Mouse (Mus musculus): ENCODE measurements around the gene Arhgap31.

The Arhgap31 gene

DNA sequence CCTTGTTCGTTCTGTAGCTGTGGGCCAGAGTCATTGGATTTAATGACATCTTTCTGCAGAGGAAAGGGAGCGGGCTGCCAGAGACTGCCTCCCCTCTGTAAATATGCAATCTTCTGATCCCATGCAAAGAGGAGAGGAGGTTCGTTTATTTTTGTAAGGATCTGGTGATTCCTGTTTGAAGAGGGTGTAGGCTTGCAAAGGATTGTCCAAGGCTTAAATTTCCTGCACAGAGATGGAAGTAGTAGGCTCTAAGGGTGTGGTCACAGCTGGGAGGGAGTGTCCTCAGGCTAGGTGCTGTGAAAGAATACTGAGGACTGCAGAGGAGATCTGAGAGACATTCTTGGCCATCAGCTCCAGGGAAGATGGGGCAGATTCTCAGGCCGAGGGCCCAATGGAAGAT, 58.8 kb downstream of the Arhgap31 start:
- 0 out of 2 replicates have a peak, but pooled peaks have one; percentile 10 for ATAC-seq (ENCODE audit: insufficient number of reproducible peaks, low FRiP score, low TSS enrichment)

DNA sequence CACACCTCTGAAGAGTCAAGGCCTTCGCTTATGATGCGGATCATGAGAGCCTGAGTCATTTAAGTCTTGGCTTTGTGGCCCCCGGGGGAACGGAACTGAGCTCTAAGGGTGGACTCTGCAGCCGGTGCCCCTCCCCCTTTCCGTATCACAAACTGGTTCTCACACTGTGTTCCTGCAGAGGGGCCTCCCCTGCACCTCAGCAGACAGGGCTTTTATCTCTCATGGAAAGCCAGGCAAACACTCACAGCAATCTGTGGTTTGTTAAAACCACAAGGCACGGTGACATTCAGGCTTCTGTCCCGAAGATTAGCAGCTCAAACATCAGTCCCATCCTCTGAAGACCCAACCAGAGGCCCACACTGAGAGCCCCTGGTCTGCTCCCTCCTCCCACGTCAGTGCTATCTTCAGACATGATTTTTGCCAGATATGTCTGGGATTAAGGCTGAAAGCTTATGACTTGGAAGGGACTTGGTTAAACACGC, 59.6 kb downstream of the Arhgap31 start:
- no peak for ATAC-seq (ENCODE audit: insufficient number of reproducible peaks, low FRiP score, low TSS enrichment)

DNA sequence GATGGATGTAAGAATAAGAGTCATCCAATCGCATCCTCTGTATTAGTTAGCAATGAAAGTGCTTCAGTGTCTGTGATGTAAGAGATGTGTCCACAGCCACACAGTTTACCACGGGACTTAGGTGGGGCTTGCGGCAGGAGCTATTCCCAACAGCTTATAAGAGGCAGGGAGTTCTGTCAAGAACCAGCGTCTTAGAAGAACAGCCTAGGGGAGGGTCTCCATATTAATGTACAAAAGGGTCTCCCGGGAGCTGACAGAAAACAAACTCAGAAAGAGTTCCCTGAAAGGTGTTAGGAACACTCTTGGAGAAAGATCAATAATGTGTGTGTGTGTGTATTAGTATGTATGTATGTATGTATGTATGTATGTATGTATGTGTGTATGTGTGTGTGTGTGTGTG, 60.4 kb downstream of the Arhgap31 start:
- no peak for ATAC-seq (ENCODE audit: insufficient number of reproducible peaks, low FRiP score, low TSS enrichment)

DNA sequence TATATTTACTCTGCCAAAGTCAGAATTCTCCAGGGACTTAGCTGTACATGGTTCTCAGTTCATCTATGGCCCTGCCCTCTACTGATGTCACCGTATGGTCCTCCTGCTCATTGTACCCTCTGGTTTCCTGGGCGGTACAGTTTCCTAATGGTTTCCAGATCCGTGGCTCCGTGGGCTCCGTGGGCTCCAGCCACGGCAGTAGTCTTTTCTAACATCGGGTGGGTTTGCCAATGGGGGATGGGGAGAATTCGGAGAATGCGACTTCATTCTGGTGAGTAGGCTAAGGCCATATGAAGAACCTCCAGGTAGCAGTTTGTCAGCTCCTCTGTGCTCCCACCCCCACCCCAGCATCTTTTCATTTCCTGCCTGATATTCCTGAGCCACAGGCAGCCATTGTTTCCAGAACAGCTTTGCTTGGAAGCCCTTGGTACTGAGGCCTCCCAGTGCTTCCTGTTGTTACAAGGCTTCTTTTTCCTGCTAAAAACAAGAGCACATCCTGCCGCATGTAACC, 61.3 kb downstream of the Arhgap31 start:
- no peak for ATAC-seq (ENCODE audit: insufficient number of reproducible peaks, low FRiP score, low TSS enrichment)

DNA sequence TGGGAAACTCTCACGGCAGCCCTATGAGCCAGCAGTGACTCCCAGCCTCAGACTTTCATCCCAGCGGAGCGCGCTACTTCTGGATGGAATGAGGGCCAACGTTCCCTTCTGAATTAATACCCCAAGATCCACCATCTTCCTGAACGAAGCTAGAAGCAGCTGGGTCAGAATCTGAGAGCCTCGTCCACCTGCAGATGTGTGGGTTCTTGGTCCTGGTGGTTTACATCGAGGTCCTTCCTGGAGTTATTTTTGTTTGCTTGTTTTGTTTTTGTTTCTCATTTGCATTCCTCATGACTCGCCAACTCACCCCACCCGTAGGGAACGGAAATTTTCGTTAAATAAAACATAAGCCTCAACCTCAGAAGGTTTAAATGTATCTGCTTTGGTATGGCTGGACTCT, 61.8 kb downstream of the Arhgap31 start:
- ATAC-seq (ENCODE audit: insufficient number of reproducible peaks, low FRiP score, low TSS enrichment) = no peak

DNA sequence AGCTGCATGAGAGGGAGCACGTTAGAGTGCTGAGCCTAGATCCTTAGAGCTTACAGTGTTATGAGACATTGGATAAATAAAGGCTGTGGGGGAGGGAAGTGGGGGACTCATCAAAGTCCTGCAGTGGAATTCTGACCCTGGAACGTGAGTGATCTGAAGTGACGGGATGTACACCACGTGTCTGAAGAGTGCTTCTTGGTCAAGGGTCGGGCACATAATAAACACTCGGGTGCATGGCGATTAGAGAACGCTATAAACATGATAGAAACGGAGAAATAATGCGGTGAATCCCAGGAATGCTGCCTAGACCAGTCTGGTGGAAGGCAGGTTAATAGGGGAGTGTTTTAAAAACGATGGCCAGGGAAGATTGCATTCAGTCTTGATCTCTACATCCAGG, 63.6 kb downstream of the Arhgap31 start:
- ATAC-seq (ENCODE audit: insufficient number of reproducible peaks, low FRiP score, low TSS enrichment) = no peak

DNA sequence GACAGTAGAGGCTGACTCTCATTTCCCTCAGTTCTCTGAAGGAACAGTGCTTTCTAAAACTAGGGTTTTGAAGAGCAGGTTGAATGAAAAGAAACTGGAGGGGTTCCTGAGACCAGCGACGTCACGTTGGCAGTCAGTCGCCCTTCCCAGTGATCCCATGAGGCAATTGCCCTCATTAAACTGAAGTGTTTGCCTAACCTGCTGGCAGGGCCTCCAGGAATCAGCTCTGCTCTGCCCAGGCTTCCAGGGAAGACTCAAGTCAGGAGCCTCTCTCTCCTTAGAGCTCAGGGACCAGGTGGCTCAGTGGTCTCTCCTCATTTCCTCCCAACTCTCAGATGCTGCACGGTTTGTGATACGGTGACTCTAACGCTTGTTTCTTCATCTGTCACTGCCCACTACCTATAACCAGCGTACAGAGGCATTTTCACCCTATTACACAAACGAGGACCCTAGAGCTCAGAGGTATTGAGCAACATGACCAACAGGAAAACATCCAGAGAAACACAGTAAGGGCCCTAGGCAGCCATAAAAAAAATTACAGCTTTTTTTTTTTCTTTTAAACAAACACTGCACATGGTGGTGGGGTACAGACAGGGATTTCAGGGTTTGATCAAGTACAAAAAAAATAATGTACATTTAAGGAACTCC, 64.2 kb downstream of the Arhgap31 start:
- no peak for ATAC-seq (ENCODE audit: insufficient number of reproducible peaks, low FRiP score, low TSS enrichment)

DNA sequence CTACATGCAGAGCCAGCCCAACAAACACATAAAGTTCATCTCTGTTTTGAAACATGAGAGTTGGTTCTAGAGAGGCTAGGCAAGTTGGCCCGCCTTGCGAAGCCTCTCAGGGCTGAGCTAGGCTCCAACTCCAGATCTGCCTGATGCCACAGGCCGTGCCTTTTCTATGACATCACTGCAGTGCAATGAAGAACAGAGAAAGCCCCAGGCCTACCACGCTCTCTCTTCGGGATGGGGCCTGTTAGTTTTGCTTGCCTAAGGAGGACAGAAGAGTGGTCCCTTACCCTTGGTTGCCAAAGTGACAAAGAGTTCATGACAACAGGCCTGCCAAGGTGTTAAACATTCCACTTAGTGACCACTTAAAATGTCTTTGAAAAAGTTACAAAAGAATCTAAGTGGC, 64.9 kb downstream of the Arhgap31 start:
- ATAC-seq (ENCODE audit: insufficient number of reproducible peaks, low FRiP score, low TSS enrichment) = no peak

DNA sequence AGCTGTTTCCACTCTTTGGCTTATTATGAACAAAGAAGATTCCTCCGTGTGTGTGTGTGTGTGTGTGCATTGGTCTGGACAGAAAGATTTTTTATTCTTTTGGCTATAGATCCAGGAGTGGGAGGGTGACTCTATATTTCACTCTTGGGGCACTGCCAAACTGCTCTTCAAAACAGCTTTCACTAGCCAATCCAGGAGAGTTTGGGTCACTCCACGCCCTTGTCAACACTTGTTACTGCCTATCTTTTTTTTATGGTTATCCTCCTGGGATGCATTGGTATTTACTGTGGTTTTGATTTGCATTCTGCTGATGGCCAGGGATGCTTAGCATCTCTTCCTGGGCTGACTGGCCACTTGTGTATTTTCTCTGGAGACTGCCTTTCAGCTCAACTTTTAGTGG, 68.6 kb downstream of the Arhgap31 start:
- ATAC-seq (ENCODE audit: insufficient number of reproducible peaks, low FRiP score, low TSS enrichment) = no peak

DNA sequence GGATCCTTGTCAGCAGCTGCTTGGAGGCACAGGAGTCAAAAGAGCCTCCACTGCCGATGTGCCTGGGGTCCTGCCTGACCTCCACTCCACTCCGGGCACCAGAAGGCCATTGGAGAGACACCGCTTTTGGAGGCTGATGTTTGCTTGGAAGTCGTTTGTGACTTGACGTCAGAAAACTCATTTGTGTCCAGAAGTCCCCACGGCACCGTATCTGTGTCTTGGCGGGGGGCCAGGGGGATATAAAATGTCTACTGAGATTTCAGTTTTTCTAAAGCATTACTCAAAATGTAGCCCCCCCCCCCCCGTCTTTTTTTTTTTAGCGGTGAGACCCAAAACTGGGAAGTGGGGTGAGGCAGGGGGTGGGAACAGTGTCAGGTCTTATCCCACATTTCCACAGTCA, 76.0 kb downstream of the Arhgap31 start:
- no peak for ATAC-seq (ENCODE audit: insufficient number of reproducible peaks, low FRiP score, low TSS enrichment)

DNA sequence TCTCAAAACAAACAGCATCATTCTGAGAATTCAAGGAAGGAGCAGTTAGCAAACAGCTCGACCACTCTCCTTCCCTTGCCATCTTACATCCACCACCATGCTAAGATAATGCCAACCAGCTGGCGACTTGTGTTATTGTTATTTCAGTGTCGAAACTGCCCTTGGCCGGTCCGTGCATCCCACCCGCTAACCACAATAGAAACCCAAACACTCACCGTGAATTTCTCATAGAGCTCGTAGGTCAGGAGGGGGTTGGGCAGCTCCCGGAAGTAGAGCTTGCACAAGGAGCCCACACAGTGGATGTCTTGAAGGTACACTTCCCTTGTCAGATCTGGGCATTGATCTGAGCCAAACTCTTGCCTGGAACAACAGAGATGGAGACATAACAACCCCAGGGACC, 76.4 kb downstream of the Arhgap31 start:
- ATAC-seq (ENCODE audit: insufficient number of reproducible peaks, low FRiP score, low TSS enrichment) = no peak

DNA sequence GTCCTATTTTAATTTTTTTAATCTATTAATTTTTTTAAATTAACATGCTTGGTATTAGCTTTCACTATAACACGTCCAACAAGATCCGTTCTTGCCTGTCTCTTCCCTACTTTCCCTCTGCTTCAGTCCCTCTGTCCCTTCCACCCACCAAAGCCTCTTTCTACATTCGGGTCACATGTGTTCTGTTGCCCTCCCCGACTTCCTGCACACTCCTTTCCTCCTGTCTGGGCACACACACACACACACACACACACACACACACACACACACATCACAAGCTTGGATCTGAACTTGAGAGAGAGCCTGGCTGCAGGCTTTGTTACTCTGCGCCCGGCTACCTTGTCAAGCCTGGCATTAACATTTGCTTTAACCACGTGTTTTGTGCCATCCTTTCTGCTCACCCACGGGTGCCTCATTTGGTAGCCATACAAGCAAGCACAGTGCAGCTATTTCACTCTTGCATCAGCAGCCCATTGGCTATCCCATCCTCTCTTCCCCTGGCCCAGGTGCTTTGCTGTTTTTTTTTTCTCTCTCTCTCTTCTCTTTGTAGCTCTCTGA, 77.2 kb downstream of the Arhgap31 start:
- ATAC-seq (ENCODE audit: insufficient number of reproducible peaks, low FRiP score, low TSS enrichment) = no peak

DNA sequence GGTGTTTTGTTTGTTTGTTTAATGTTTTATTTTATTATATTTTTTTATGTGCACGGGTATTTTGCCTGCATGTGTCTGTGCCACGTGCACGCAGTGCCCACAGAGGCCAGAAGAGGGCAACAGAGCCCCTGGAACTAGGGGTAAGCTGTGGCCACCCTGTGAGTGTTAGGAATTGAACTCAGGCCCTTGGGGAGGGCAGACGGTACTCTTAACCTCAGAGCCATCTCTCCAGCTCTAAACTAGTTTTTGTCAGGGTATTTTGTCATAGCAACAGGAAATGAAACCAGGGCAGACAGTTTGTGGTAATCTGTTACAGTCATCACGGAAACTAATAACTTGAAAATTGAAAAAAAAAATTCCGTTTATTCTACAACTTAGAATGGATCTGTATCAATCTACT, 80.9 kb downstream of the Arhgap31 start:
- no peak for ATAC-seq (ENCODE audit: insufficient number of reproducible peaks, low FRiP score, low TSS enrichment)

DNA sequence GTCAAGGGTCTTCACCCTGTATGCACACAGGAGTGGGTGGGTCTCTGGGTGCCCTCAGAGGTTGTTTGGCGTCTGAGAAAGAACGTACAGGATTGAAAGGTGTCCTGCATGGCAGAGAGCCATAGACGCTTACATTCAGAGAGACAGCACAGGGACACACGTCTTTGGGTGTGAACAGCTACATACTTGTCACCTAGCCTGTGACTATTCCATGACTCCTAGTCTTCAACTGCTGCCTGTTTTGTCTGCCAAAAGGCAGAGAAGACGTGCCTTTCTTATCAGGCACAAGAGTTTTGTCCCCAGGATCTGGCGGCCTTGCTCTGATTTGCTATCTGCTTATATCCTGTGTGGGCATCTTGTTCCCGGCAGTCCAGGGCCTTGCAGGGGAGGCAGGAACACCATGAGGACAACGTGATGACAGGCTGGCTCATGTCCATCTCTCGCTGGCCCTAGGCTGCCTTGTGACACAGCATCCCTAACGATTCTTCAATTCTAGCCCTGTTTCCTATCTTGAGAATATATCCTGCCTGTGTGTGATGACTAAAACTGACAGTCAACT, 87.2 kb downstream of the Arhgap31 start:
- ATAC-seq (ENCODE audit: insufficient number of reproducible peaks, low FRiP score, low TSS enrichment) = no peak

DNA sequence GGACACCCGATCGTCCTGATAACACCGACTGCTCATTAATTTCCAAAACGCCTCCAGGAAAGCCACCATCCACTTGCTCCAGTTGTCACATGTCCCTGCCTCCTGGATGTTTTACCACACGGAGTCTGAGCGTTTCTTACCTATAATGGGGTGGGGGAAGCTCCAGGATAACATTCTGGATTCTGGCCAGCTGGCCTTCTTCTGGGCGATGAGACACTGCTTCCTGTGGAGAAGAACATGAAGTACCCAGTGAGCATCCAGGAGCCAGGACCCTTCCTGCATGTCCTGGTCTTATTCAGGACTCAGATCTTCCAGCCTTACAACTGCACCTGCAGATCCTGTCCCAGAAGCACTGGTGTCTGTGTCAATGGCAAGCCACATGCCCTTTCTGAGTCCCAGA, 87.7 kb downstream of the Arhgap31 start:
- no peak for ATAC-seq (ENCODE audit: insufficient number of reproducible peaks, low FRiP score, low TSS enrichment)

DNA sequence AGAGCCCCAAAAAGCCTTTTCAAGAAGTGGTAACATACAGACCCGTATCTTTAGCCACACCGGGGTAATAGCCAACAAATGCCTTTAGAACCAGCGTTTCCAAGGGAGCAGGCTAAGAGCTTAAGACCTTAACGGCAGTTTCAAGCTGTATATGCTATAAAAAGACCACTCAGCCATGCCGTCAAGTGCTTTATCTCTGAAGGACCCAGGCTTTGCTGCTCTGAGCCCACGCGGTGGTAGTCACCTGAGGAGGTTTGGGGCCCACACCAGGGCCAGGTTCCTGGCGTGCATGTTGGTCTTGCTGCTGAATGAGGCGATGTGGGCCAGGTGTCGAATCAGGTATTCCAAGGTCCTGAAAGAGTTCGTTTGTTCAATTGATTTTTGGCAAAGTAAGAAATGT, 88.8 kb downstream of the Arhgap31 start:
- no peak for ATAC-seq (ENCODE audit: insufficient number of reproducible peaks, low FRiP score, low TSS enrichment)

DNA sequence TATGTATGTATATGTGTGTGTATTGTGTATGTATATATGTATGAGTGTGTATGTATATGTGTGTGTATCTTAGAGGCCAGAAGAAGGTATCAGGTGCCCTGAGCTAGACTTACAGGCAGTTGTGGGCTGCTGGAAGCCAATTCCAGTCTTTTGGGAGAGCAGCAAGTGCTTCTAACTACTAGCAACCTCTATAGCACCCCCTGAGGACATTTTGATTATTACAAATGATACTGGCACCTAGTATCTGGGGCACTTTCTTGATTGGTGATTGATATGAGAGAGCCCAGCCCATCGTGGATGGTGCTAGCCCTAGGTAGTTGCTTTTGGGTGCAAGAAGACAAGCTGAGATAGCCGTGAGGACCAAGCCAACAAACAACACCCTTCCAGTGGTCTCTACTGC, 90.8 kb downstream of the Arhgap31 start:
- no peak for ATAC-seq (ENCODE audit: insufficient number of reproducible peaks, low FRiP score, low TSS enrichment)

DNA sequence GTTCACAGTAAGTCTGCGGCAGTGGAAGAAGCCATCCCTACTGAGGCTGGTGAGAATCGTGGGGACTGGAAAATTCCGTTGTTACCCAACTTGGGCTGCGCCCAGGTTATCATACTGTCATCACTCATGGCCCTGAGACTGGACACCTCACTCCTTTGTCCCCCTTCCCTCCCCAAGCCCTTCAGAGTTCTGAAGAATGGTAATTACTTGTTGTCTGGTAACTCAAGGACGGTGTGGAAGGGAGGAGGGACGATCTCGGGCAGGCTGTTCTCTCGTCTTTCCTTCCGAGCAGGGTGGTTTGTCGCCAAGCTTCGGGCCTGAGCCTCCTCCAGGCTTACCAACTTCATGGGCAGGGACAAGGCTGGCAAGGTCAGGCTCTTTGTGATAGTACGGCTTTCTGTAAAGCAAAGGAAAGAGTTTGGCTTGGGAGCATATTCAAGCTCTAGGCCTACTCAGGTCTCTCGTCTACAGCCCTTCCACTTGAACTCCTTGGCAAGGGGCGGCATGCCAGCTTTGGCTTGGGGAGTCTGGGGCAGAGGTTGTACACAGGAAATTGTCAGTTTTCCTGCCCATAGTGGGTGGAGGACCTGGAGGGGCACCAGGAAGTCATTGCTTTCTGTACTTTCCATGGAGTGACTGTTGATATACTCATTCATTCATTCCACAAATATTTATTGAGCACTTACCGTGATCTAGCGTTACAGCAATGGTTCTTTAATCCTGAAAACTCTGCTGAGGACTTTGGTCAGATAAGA, 92.2 kb downstream of the Arhgap31 start:
- no peak for ATAC-seq (ENCODE audit: insufficient number of reproducible peaks, low FRiP score, low TSS enrichment)

DNA sequence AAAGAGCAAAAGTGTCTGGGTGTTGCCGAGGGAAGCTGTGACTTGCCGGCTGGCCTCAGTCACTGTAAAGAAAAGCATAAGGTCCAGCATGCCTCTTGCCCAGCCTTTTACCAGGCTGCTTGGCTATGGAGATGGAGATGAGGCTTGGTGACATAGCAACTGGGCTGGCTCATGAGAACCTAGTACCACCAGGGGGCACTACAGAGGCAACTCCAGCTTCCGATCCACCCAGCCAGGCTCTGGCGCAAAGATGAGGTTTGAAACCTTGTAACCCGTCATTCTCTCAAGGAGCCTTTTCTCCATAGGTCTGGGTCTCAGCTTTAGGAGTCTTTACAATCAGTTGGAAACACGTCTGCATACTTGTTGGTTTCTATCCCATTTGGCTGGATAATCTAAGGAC, 94.0 kb downstream of the Arhgap31 start:
- ATAC-seq (ENCODE audit: insufficient number of reproducible peaks, low FRiP score, low TSS enrichment) = peak; percentile 58

DNA sequence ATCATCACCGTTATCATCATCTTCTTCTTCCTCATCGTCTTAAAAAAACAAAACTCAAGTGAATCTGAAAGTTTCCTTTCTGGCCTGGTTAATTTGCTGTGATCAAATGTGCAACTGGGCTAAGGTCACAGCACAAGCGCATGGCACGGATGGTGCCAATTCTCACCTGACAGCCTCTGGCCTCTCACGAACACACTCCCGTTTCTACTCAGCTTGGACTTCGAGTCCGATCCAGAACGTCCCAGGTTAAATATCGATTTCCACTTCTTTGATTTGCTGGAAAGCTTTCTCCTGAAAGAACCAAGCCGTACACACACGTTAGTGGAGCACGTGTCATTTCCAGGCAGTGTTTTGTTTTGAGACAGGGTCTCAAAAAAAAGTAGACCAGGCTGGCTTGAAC, 95.1 kb downstream of the Arhgap31 start:
- no peak for ATAC-seq (ENCODE audit: insufficient number of reproducible peaks, low FRiP score, low TSS enrichment)

DNA sequence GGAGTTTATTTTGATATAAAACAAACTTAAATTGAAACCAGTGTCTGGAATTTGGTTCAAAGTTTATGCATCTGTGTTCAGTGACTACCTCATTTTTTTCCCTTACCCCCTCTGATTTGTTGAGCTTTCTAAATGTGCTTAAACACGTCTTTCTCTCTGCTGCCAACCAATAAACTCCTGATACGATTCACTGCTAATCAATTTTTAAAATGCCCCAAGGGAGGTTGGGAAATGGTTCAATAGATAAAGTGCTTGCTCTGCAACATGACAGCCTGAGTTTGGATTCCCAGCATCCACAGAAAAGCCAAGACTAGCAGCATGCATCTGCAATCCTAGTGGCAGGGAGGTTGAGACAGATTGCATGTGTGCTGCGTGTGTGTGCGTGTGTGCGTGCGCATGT, 99.4 kb downstream of the Arhgap31 start:
- no peak for ATAC-seq (ENCODE audit: insufficient number of reproducible peaks, low FRiP score, low TSS enrichment)
